Mouse (Mus musculus) thymus, adult 2 months (tissue): Measurements from ENCODE around the gene Prdx6b. TPM values are rescaled to one million over a fixed set of nuclear protein-coding genes. Genes with fewer than 3 reads are reported as not detected.

Source experiments
- DNase-seq: peaks from one replicate; pipeline ENCODE4 v3.0.0; 2021
- H3K27ac ChIP-seq: fragments of 200-500 bp; 2 replicates; pipeline ENCODE4 v1.5.1; 2012; ENCODE audit warnings: low read length, control low read depth; ENCODE audit not compliant: control insufficient read depth, insufficient read depth
- H3K27me3 ChIP-seq: fragments of 200-500 bp; 2 replicates; pipeline ENCODE4 v1.6.1; 2012; ENCODE audit warnings: mild to moderate bottlenecking, low read length, moderate library complexity, mixed read lengths; ENCODE audit not compliant: control insufficient read depth, insufficient read depth
- H3K36me3 ChIP-seq: fragments of 200-500 bp; 2 replicates; pipeline ENCODE4 v1.6.1; 2012; ENCODE audit warnings: mild to moderate bottlenecking, low read length, moderate library complexity; ENCODE audit not compliant: control insufficient read depth, insufficient read depth
- H3K4me1 ChIP-seq: fragments of 200-500 bp; replicated peaks from 2 replicates; pipeline ENCODE4 v1.6.1; 2012; ENCODE audit warnings: low read length; ENCODE audit not compliant: control insufficient read depth, insufficient read depth
- H3K4me3 ChIP-seq: fragments of 200-500 bp; 2 replicates; pipeline ENCODE4 v1.5.1; 2012; ENCODE audit warnings: mild to moderate bottlenecking, low read length, control low read depth, moderate library complexity; ENCODE audit not compliant: control insufficient read depth, insufficient read depth
- CTCF ChIP-seq: fragments of 200-500 bp; IDR thresholded peaks from 2 replicates; pipeline ENCODE4 v1.5.1; 2012; ENCODE audit warnings: mild to moderate bottlenecking, control low read depth, low read length, moderate library complexity, borderline replicate concordance; ENCODE audit not compliant: control insufficient read depth, poor library complexity, insufficient read depth; ENCODE audit errors: extremely low read depth
- POLR2A ChIP-seq: fragments of 200-500 bp; IDR thresholded peaks from 2 replicates; pipeline ENCODE4 v1.6.1; 2012; ENCODE audit warnings: mild to moderate bottlenecking, low read length, control low read depth, moderate library complexity; ENCODE audit not compliant: control insufficient read depth, poor library complexity, insufficient read depth; ENCODE audit errors: extremely low read depth
- WGBS: fragments of 180-500 bp; shearing (Covaris S2); methylation state at CpG from one replicate; pipeline ENCODE4 v1.1.7; 2018; 5-methylcytosine and 5-hydroxymethylcytosine counted together
- polyA plus RNA-seq: library from polyadenylated mRNA; depleted of rRNA; stranded (reverse); fragments of >200 nt; gene quantifications from 2 replicates; pipeline ENCODE4 v1.2.3, GENCODE M21; 2012

Prdx6b gene
- polyA plus RNA-seq, 1 experiment = not detected

DNA sequence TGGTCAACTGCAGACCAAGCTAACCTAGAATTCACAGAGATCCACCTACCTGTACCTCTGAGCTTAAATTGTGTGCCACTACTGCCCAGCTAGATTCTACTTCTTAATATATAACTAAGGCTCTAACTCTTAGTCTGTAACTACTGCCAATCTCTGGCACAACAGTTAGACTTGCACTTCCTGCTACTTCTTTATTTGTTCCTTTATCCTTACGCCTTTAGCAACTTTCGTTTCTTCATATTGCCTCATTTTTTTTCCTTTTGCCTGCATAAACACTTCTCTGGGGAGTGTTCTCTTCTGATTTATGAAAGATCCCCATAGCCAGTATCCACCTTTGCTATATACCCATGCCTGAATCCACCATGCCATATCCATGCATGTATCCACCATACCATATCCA lies 11.7 kb downstream of the Prdx6b start:
- TF ChIP-seq CTCF (no peak), POLR2A (no peak)
- no peak for DNase-seq
- Histone ChIP-seq H3K4me1 (no peaks in the 10 kb centered on the region), H3K4me3 (no peak overlapping the region), H3K36me3 (no peaks in the 10 kb centered on the region), H3K27ac (no peak overlapping the region), H3K27me3 (no peaks in the 10 kb centered on the region)
- WGBS = 87% methylated on average over 2 of the region's 2 CpGs

DNA sequence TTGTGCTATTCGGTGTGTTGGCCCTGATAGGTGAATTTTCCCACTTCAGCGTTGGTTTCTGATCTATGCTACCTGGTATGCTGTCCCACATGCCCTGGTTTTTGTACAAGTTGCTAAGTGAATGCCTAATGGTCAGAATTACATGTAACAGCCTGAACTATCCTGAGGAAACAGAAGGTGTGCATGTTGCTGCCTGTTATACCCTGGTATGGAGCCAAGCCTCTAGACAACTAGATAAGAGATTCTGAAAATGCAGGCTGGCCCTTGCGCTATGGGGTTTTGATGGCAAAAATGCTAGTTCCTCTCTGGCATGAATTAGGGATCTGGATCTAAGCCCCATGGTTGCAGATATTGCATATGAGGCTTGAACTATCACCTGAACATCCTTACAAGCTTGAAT lies 15.4 kb downstream of the Prdx6b start:
- Histone ChIP-seq H3K27ac (no peak overlapping the region), H3K4me3 (no peak overlapping the region), H3K4me1 (no peaks in the 10 kb centered on the region), H3K36me3 (no peaks in the 10 kb centered on the region), H3K27me3 (no peaks in the 10 kb centered on the region)
- TF ChIP-seq CTCF (no peak), POLR2A (no peak)
- 96% methylated on average over 3 of the region's 3 CpGs for WGBS
- no peak for DNase-seq

DNA sequence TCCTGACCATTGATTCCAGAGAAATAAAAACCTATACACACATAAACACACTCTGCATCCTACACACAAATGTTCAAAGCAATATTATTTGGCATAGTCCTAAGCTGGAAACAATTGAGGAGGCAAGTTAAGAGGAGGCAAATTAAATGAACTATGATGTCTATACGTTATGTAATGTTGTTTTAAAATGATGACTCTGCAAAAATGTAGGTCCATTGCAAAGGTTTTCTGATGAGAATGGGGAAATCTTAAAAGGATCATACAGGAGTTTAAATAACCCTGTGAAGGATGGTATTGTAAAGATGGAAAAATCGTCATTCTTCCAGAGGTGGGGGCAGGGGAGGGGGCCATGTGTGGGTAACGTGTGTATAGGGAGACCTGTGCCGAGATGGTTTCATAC lies 17.5 kb downstream of the Prdx6b start:
- TF ChIP-seq CTCF (no peak), POLR2A (no peak)
- Histone ChIP-seq H3K27ac (no peak overlapping the region), H3K4me3 (no peak overlapping the region), H3K36me3 (no peaks in the 10 kb centered on the region), H3K4me1 (no peaks in the 10 kb centered on the region), H3K27me3 (no peaks in the 10 kb centered on the region)
- DNase-seq = no peak
- 91% methylated on average over 4 of the region's 4 CpGs for WGBS

DNA sequence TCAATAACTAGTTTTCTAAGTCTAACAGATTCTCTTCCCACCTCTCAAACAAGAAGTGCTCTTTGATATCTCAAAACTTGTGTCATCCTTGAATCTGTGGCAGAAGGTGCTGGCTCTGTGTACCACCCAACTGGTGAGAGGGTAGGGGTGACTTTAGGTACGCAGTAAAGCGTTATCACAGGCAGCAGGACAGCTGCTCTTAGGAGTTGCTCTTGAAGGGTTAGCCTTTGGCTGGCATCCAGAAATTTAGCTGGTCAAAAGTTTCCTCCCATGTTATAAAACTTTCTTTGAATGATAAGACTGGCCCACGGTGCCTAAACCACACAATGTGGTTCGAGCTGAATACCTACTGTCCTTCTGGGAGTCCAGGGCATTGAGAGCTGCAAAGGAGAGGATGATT lies 18.5 kb downstream of the Prdx6b start:
- Histone ChIP-seq H3K4me3 (no peak overlapping the region), H3K36me3 (no peaks in the 10 kb centered on the region), H3K4me1 (no peaks in the 10 kb centered on the region), H3K27ac (no peak overlapping the region), H3K27me3 (no peaks in the 10 kb centered on the region)
- no peak for DNase-seq
- no peak for TF ChIP-seq CTCF
- no peak for TF ChIP-seq POLR2A
- WGBS = 67% methylated on average over 4 of the region's 4 CpGs

DNA sequence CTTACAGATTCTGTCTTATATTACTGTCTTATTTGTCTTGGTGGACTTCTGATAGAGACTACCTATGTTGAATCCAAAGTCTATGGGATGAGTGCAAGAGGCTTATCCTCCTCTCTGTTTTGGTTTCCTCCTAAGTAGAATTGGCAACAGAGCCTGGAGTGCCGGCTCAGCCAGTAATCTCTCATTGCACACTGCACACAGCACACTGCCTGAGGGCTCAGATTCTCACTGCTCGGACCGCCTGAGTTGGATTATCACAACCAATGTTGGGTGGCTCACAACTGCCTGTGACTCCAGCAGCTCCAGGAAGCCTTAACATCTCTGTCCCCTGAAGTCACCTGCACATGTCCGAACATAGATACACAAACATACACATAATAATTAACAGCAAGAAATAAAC lies 19.1 kb downstream of the Prdx6b start:
- 97% methylated on average over 4 of the region's 4 CpGs for WGBS
- H3K27me3 ChIP-seq = no peaks in the 10 kb centered on the region
- no peaks in the 10 kb centered on the region for H3K4me1 ChIP-seq
- H3K36me3 ChIP-seq = no peaks in the 10 kb centered on the region
- no peak overlapping the region for H3K27ac ChIP-seq
- no peak for TF ChIP-seq CTCF
- no peak for TF ChIP-seq POLR2A
- no peak for DNase-seq
- H3K4me3 ChIP-seq = no peak overlapping the region

DNA sequence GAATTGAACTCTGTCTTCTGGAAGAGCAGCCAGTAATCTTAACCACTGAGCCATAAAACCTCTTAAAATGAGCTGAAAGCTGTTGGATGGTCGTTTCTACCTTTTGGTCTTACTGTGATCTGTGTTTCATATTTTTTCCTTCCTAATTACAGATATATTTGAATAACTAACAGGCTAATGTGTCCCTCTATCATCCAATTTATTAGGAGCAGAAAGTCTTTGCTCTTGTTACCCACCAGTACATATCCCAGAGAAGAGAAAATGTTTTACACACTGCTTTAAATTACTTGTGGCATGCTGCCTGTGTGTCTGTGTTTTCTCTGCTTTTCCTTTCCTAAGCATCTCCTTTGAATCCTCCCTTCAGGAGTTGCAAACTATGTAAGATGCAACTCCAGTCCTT lies 21.9 kb downstream of the Prdx6b start:
- no peak for DNase-seq
- no peak overlapping the region for H3K4me3 ChIP-seq
- no peaks in the 10 kb centered on the region for H3K27me3 ChIP-seq
- 26% methylated on average over 1 of the region's 1 CpGs for WGBS
- 0 out of 2 replicates have a peak, but pooled peaks cover 3% of the 10 kb centered on the region for H3K36me3 ChIP-seq
- no peak overlapping the region for H3K27ac ChIP-seq
- H3K4me1 ChIP-seq = no peaks in the 10 kb centered on the region
- TF ChIP-seq CTCF (no peak), POLR2A (no peak)

DNA sequence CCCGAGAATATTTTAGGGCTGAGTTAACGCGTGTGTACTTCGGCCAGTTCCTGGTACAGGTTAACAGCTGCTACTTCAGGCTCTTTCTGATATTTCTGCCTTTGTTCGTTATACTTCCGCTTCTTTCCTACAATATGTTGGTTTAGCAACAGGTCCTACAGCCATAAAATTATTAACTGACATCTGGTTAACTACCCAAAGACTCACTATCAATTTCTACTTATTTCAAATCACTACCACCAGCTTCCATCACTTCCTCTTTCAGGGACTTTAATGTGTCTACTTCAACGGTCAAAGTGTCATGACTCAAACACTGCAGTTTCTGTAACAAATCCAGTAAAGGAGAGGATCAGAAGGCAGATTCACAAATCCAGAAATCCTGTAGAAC lies 22.6 kb downstream of the Prdx6b start:
- Histone ChIP-seq H3K27me3 (no peaks in the 10 kb centered on the region), H3K27ac (no peak overlapping the region; the same call in 1 of the 2 replicates), H3K36me3 (0 out of 2 replicates have a peak, but pooled peaks cover 3% of the 10 kb centered on the region), H3K4me3 (no peak overlapping the region), H3K4me1 (no peaks in the 10 kb centered on the region)
- DNase-seq = no peak
- 5% methylated on average over 7 of the region's 7 CpGs for WGBS
- TF ChIP-seq CTCF = no peak
- TF ChIP-seq POLR2A = no peak
